Mouse (Mus musculus) gastrocnemius, adult 18-20 months (tissue): ENCODE data around the gene Clip4. TPM values are rescaled to one million over a fixed set of nuclear protein-coding genes. Genes with fewer than 3 reads are reported as not detected.
"Not testable (repeated sequence)": the region's sequence is repeated elsewhere in the genome, so short reads cannot be mapped to it uniquely, and the experiment has no call there.

Experiments
- DNase-seq: peaks from one replicate; pipeline ENCODE4 v3.0.0; 2021; ENCODE audit warnings: low spot score
- long read RNA-seq, 2 experiments: library from polyadenylated mRNA; stranded (forward); transcript quantifications; one replicate each; pipeline ENCODE4 v2.0.0; 2021
- total RNA-seq, 2 experiments: library from RNA; stranded (reverse); gene quantifications; 2 replicates each; pipeline ENCODE4 v1.2.3; 2021

Gene Clip4
- total RNA-seq = 100 to 1,000 TPM; 138 to 152 TPM
- long read RNA-seq, experiment 1, partial matches to known transcripts = 10 of 82 reads
- long read RNA-seq, experiment 1, other reads (novel, unspliced or antisense) = 72 of 82 reads
- long read RNA-seq, experiment 2, partial matches to known transcripts = 10 of 57 reads
- long read RNA-seq, experiment 2, other reads (novel, unspliced or antisense) = 47 of 57 reads

DNA sequence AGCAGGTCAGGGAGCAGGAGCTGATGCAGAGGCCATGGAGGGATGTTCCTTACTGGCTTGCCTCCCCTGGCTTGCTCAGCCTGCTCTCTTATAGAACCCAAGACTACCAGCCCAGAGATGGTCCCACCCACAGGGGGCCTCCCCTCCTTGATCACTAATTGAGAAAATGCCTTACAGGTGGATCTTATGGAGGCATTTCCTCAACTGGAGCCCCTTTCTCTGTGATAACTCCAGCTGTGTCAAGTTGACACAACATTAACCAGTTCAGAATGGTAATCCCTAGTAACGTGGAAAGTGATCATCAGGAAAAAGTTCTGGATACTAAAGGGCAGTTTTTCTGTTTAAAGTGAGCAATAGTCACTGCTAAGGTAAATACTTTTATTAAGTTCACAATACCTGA, at the start of gene Clip4:
Gene Clip4, plus strand, starts transcription at position 301 of the 400 bp plus-strand sequence.
- DNase-seq = not testable (repeated sequence)

DNA sequence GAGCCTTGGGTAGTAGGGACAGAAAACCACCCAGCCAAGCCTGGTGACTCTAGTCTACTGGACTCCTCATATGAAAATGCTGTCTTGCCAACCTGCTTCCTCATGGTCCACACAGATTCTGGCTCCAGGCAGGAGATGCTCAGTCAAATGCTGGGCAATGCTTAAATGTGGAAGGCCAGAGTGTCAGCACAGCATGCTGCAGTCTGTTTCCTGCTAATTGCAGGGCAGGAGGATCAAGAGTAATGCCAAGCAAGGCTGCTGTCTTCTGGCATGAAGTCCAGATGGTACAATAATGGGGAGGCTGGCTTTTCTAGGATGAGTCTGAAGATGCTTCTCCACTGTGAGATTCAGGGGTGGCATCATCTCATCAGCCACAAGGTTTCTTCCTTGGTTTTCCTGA, 47.8 kb upstream of the Clip4 start:
- no peak for DNase-seq

DNA sequence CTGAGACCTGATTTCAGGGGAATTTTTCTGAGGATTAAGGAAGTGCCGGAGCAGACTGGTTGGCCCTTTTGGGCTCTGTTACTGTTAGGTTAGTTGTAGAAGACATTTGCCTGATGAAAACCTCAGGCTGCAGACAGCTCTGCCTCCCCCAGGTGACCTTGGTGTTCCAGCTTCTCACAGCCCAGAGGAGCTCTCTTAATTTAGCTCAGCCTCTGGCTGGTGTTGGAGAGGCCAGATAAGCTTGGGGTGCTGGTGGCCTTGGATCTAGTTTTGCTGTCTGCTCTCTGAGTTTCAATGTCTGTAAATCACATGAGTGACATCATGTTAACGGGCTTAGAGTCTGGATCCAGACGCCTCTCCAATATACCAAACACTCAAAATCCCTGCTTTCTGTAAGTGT, 47.3 kb upstream of the Clip4 start:
- DNase-seq = peak; percentile 30

DNA sequence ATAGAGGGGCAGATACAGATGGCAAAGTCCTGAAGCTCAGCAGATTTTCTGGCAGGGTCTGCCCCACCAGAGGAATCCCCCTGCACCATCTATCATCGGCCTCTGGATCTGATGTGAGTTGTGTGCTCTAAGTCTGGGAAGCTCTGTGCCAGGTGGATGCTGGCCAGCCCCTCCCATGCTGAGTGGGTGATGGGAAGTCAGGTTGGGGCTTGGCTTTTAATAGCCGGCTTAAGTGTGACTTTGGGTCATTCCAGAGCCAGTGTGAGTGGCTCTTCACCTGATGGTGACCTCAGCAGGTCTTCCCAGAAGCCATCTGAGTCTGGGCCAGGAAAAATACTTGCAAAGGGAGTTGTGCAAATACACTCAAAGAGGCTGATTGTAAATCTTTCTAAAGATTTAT, 37.6 kb upstream of the Clip4 start:
- DNase-seq = peak; percentile 71

DNA sequence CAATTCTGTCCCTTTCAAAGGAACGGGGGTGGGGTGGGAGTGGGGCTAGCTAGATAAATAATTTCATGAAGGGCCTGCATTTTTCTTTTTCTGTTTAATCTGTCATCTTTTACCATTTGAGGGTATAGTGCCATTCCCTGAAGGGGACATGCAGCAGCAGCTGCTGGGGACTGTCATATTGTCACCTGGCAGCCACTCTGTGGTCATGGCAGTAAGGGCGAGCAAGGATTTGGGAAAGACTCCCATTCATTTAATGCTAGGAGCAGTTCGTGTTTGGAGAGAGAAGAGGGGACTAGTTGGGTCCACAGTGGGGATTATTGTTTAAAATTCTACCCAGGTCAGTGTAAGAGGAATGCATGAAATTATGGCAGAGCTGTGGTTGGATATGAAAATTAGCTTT, 31.8 kb upstream of the Clip4 start:
- DNase-seq = no peak

DNA sequence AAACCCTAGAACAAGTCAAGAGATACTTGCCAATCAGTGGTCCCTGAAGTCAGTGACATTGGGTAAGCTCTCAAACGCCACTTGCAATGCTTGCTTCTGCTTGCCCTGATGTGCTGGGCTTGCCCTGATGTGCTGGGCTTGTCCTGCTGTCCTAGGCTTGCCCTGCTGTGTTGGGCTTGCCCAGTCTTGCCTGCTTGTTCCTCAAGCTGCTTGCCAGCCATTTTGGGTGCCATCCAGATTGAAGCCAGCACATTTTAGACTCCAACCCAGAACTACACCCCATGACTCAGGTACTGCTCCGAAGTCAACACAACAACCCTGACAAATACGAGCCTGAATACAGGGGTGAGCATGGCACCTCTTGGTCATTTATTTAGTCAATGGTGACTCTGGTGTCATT, 26.1 kb upstream of the Clip4 start:
- DNase-seq = no peak

DNA sequence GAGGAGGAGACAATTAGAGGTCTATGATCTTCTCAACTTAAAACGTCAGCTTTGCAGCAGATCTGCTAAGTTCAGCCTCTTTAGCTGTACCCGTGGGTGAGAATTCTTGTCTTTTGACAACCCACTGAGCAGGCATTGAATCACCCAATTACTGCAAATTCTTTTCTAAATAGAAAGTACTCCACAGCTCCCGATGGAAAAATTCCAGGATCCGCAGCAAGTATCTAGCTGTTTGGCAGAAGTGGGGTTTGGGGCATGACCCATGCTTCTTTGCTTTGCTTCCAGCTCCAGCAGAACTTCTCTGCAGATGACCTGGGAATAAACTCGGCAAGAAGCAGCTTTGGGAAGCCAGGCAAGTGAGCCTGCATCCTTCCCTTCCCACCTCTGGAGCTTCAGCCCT, 25.3 kb upstream of the Clip4 start:
- DNase-seq = no peak

DNA sequence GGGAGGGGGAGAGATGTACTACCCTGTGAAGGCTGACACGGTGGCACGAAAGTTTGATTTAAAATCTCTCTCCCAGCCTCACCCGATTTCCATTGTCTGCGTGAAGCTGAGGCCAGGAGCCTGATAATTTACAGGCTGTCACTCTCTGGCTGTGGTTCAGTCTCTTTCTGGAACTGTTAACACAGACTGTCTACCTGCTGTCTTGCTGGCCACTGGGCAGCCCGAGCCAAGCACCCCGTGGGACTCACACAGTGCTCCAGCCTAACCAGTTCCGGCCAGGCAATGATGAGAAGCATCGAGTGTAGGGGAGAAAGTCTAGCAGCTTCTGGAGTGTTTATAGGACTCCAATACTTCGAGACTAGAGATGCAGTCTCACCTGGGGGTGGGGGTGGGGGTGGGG, 22.2 kb upstream of the Clip4 start:
- DNase-seq = no peak

DNA sequence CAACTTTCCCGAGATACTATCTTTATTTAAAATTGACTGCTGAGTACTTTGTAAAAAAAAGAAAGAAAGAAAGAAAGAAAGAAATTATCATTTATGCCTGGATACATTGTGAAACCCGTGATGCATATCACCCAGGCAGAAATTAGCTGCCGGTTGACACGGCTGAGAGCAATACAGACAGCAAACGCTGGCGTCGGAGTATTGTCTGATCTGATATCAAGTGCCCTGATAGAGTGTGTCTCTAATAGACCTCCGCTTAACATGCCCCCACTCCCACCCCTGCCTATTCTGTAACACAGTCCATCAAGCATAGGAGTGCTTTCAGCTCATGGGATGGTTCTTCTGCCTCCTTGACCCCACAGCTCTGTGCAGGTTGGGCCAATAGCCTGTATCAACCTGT, 20.7 kb upstream of the Clip4 start:
- DNase-seq = no peak

DNA sequence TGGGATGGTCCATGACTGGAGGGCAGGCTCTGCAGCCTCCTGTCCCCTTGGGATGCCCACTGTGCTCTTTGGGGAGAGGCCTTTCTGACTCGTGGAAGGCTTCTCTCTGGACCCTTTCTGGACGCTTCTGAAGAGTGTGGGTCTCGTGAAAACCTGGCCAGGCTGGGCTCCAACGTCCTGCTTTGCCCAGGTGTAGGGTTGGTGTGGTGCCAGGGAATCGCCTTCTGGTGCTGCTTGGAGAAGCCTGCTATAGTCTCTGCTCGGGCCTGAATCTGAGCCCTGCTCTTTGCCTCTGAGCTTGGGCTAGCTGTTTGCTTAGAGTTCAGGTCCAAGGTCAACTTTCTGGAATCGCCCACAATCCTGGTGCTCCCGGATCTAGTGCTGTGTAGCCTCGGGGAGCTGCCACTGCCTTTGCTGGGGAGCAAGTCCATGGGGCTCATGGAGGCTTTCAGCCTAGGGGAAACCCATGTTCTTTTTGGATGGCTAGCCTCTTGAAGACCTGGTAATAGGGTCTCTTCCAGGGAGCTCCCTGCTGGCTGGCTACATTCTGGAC, 18.6 kb upstream of the Clip4 start:
- no peak for DNase-seq

DNA sequence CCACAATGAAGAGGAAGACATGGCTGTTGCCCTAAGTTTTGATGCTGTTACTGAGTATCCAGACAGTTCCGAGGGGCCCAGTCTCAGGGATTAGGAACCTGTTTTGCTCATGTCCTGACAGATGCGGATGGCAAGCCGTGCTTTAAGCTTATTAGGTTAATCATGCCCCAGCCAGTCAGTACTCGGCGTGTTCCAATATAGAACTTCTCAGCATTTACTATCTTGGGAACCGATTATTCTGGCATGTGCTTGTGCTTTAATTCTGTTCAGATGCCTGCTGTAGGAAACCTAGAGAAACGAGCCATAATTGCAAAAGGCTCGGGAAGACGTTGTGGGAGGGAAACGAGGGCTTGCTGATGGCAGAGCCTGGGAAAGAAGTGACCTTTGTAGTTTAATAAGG, 15.4 kb upstream of the Clip4 start, which contains the start of gene Pcare:
Gene Pcare, minus strand, starts transcription at position 64 of the 400 bp plus-strand sequence.
- DNase-seq = no peak

DNA sequence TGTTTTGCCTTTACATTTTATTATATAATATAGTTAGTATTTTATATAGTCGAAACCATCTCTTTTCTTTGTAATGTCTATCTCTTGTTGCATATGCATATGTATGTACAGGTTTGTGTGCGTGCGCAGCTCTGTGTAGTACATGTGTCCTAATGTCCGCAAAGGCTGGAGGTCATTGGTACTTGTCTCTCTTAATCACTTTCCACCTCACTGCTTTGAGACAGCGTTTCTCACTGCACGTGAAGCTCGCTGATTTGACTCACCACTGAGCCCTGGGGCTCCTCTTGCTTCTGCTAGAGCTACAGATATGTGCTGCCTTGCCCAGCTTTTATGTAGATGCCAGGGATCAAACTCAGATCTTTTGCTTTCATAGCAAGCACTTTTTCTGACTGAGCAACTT, 7.7 kb upstream of the Clip4 start:
- no peak for DNase-seq

DNA sequence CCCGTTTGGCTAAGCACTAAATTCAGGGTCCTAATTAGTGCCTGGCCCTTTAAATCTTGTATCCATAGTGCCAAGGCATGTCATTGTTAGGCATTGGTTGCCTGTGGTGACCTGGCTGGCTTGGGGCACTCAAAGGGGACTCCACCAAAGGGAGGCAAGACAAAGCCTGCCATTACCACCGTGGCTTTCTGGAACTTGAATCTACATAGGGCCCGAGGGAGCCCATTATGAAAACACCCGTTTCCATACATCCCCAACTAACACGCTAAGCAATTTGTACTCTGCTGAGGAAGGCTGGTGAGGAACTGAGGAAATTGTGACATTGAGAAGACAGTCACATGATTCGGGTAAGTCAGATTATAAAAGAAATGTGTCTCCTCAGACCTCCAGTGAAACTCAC, 1.3 kb downstream of the Clip4 start:
- DNase-seq = no peak

DNA sequence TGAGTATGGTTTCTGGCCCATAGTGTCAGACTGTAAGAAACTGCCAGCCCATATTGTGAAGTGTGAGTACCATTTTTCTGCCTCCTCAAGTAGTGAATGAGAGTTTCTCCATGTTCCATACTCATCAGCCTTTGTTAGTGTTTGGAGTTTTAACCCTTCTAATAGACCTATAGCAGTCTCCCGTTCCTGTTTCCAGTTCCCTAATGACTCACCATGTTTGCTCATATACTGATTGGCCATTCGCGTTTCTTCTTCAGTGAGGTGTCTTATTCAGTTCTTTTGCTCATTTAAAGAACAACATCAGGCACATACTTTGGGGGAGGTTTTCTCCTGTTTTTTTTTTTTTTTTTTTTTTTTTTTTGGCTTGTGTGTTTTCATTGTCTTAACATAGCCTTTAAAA, 2.4 kb downstream of the Clip4 start:
- DNase-seq = no peak

DNA sequence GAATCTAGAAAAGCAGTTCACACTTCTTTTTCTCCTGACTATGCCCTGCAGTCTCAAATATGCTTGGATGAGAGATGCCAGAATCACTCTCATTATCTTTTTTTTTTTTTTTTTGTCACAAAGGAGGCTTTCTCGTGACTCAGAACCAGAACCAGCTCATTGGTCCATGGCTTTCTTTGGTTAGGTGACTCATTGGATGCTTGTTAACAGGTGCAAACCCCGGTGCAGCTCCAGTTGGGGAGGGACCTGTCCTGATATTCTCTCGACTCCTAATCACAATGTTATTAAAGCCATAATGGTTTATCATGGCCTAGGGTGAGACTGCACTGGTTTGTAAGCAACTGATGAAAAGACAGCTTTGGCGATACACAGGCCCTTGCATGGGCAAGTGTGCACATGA, 5.9 kb downstream of the Clip4 start:
- no peak for DNase-seq

DNA sequence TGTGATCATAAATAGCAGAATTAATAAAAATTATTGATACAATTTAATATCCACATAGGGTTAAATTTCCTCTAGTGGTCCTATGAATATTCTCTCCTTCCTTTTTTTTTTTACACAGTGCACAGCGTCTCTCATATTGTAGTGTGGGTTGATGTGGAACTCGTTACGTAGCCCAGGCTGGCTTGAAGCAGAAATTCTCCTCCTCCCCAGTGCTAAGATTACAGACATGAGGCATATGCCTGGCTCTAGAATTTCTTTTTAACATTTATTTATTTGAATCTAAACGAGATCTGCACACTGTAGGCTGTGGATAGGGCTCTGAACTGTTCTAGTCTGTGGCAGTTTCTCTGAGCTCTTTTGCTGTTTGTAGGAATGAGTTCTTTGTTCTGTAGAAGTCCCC, 7.0 kb downstream of the Clip4 start:
- no peak for DNase-seq

DNA sequence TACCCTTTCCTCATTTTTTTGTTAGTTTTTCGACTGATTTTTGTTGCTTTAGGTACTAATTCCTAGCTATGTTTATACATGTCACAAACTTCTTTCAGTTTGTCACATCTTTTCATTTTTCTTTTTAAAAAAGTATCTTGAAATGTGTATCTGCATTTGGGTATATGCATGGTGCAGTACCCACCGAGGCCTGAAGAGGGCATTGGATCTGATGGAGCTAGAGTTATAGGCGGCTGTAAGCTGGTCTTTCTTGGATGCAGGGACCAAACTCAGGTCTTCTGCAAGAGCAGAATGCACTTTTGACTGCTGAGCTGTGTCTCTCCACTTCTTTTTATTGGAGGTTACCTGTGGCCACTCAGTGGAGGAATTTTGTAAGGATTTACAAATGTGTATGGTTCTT, 10.4 kb downstream of the Clip4 start:
- DNase-seq = no peak

DNA sequence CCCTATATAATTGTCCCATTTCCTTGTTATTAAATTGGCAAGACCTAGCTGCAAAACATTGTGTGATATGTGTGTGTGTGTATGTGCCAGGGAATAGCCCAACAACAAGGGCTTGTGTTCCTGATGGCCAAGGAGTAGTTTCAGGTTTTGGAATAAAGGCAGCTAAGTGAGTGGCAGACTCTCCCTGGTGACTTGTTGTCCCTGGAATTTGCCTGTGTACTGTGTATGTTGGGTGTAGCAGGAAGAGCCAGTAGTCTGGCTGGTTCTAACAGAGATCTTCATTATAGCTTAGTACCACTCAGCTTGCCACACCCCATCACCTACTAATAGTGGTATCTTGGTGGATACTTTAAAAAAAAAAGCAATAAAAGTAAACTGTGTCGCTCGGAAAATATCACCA, 12.2 kb downstream of the Clip4 start:
- no peak for DNase-seq

DNA sequence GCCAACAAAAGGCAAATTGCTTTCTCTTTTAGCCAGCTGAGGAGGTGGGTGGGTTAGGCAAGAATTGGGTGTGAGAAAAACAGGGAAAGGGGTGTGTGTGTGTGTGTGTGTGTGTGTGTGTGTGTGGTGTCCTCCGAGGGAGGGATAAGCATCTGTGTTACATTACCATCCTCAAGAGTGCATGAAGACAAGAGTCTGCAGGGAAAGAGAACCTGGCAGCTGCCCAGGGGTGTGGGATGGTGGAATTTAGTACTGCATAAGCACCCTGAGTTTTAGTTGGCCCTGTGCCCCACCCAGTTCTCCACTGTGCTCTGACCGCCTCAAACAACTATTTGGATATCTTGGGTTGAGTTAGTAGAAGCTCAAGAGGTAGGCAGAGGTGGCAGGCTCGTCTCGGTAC, 12.7 kb downstream of the Clip4 start:
- DNase-seq = peak; percentile 10

DNA sequence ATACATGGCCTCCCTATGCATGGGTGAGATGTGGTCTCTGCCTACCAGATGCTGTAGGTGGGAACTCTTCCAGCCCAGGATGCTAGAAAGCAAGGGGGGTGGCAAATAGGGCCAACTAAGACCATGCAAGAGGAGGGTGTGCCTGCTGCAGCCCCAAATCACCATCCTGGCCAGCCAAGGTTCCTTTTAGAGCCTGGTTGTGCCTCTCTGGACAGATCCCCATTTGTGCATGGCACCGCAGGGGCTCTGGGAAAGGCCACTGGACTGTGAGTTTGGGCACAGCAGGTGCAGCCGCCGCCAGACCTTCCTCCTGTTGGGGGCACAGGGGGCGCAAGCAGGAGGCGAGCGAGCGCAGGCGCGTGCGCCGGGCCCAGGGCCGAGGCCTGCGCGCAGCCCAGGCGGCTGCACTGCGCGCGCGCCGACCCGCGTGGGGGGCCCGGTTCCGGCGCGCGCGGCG, 14.0 kb downstream of the Clip4 start:
- no peak for DNase-seq

DNA sequence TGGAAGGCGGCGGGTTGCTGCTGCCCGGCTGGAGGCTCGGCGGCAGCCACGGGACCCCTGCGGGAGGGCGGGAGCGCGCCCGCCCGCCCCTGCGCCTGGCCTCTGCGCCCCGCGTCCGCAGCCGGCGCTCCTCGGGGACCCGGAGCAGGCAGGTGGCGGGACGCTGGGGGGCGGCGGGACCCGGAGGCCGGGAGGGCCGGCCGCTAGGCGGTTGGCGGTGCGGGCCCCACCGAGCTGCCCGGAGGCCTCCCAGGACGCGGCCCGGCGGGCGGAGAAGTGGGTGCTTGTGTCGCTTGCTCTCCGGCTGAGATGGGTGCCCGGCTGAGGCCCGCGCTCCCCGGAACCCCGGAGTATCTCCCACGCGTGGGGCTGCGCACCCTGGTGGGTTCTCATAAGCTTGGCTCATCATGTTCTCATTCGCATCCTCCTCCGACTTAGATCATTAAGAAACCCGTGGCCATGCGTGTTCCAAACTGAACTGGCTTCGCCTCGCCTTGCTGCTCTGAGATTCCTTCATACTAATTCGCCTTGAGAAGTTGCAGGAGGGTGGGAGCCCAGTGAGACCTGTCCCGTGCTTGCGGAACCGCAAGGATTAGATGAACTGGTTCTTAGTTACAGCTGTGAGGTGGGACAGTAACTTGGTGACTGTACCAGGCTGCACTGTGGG, 14.6 kb downstream of the Clip4 start:
- DNase-seq = peak; percentile 17

DNA sequence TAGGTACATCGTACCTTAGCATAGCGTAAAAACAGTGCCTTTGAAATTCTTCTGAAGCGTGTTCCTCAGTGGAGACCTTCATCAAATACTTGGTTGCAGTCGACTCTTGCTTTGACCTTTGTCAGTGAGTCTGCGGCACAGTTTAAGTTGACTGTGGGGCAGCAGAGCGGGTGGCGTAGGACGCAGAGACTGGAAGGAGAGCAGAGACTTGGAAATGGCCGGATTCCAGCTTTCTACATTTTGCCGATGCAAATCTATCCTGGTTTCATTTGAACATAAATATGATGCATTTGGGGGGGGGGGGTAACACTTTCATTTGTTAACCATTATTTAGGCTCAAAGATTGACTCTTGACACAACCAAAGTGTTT, 15.1 kb downstream of the Clip4 start:
- peak; percentile 11 for DNase-seq

DNA sequence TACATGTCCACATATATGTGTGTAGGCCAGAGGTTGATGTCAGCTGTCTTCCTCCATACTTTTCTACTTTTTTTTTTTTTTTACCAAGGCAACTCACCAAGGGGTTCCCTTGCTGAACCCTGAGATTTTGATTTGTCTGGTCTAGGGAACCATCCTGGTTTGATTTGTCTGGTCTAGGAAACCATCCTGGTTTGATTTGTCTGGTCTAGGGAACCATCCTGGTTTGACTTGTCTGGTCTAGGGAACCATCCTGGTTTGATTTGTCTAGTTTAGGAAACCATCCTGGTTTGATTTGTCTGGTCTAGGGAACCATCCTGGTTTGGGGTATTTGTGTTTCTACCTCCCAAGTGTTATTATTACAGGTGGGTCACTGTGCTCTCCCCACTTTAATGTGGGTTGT, 18.2 kb downstream of the Clip4 start:
- DNase-seq = no peak
